Mouse (Mus musculus): ENCODE data around the gene Tns3. TPM values are rescaled to one million over a fixed set of nuclear protein-coding genes. Genes with fewer than 3 reads are reported as not detected.
A peak's percentile ranks its signal among the peaks of the same experiment; 100 is the strongest.
"Not testable (repeated sequence)": the region's sequence is repeated elsewhere in the genome, so short reads cannot be mapped to it uniquely, and the experiment has no call there.

Tns3 gene
- total RNA-seq, 2 experiments from 2014 or later = 32.5 to 37.1 TPM

DNA sequence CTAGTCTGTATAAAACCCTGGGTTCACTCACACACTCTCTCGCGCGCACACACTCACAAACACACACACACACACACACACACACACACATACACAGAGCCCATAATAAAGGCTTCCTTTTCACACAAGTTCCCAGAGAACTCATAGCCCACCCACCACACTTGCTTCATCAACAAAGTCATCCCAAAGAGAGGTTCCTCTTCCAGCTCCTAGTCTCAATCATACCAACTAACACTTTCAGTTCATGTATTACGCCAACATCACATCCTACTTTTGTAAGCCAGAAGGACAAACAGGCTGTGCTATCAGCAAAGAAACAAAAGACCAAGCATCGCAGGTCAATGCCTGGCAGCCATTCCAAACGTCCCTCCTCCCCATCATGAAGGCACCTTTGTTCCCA is 89.8 kb downstream of the Tns3 start:
- DNase-seq = no peak

GRCm38 (mm10) chr11:8572762-8573161 is 91.6 kb downstream of the Tns3 start:
- DNase-seq = no peak

DNA sequence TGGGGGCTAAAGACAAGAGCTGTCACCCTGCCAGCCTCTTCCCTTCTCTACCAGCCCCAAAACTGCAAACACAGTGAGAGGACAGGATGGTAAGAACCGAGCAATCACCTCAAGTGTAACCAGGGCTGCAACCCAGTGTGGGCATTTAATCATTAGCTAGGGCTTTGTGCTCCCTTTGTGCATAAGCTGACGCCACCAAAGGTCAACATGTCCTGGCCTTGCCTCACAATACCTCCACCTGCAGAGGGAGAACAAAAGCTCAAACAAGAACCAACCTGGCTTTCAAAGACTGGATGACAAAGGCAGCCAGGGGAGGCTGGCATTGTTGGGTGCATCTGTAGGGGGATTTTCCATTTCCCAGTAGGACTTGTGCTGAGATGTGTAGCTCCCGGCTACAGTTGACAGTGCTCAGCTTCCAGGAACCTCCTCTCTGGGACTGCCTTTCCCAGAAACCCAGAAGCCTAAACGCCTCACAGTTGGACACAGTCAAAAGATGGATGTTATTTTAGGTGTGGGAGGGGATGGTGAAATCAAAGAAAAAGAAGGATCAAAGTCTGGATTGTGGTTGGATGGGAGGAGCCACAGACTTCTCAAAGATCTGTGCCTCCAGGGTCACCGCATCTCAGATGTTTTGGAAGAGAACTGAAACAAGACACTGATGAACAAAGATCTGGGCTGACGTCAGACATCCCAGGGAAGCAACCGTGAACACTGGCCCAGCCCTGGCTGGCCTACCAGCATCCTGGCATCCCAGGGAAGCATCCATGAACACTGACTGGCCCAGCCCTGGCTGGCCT is 94.9 kb downstream of the Tns3 start:
- DNase-seq = no peak

DNA sequence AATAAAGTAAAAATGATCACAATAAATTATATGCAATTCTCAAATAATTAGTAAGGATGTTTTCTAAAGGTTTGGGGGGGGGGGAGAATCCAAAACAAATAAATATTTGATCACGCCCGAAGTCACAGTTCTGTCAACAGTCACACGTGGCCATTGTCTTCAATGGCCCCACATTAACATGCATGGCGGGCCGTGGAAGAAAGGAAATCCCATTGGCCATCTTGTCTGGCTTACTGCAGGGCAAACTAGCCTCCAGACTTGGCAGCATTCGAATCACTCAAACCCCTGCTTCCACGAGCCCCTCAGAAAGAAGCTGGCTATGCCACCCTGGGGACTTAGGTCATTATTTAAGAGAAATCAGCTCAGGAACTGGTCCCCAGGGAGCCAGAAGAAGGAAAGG is 95.5 kb downstream of the Tns3 start:
- DNase-seq = no peak

DNA sequence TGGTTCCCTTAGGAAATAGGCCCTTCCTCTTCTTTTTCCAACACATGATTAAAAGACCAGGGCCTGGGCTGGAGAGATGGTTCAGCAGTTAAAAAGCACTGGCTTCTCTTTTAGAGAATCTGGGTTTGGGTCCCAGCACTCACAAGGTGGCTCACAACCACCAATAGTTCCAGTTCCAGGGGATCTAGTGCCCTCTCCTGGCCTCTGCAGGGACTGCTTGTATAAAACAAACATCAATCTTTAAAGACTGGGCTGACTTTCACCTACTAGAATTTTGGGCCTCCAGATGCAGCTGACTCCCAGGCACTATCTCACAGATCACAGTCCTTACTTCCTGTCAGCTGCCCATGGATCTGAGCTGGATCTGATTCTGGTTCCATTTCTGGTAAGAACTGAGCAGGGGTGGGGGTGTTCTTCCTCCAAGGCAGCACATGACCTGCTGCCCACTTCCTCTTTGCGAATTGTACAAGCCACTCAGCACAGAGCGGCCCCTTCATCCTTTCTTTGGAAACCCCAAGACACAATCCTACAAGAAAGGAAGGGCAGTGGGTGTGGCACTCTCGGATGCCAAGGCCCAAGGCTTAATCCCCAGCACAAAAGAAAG is 98.0 kb downstream of the Tns3 start:
- no peak for DNase-seq

DNA sequence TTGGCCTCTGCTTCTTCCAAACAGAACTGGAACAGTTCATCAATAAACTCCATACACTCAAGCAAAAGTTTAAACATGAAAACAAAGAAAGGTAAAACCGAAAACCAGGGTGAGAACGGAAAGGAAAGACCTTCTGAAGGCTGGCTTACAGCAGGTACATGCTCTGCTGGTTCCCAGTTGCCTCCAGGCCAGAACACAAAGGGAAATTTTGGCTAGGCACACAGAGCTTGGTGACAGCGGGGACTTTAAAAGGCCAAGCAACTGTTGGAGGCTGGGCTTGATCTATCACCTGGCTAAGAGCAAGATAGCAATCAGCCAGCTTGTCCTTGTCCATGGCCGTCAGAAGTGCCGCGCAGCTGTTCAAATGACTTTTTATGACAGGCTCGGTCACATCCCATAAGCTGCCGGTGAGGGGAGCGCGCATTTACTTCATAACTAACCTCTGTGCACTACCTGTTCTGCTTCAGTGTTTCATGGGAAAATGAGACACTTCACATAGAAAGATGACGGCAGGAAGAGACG is 105.5 kb downstream of the Tns3 start:
- no peak for DNase-seq

GRCm38 (mm10) chr11:8558258-8558657 is 106.1 kb downstream of the Tns3 start:
- DNase-seq = no peak

DNA sequence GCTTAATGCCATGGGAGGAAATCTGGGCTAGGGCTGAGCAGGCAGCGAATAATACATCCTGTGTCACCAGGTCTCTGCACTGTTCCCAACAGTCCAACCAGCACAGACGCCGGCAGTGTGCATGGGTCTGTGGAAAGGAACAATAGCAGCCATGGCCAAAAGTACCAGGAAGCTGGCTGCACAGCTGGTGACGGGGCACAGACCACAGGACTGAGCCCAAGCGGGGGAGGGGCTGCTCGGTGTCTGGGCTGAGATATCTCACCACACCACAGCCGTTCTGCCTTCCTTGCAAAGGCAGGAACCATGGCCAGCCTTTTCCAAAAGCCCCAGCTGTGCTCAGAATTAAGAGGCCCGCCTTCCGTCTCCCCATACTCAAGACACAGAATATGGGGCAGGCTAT is 107.3 kb downstream of the Tns3 start:
- peak; percentile 62 for DNase-seq

- DNase-seq = no peak
These were observed 112.6 kb downstream of the Tns3 start for GRCm38 (mm10) chr11:8551710-8552109.

- DNase-seq = no peak
These were observed 116.7 kb downstream of the Tns3 start for GRCm38 (mm10) chr11:8547661-8548060.

DNA sequence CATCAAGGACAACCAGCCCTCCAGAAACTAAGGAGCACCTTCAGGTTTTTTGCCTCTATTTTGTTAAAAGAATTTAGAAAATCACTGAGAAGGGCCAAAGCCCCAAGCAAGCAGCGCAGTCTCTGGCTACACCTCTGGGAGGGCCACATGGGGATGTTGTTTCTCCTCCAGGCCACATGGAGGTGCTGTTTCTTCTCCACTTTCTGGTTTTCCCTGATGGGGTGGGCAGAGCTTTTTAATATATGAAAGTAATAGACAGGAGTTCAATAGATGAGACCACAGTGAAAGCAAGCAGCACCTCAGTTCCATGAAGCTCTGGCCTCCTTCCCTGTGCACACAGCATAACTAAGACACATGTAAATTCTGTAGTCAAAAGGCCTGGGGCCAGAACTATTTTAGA is 118.5 kb downstream of the Tns3 start:
- peak; percentile 43 for DNase-seq

DNA sequence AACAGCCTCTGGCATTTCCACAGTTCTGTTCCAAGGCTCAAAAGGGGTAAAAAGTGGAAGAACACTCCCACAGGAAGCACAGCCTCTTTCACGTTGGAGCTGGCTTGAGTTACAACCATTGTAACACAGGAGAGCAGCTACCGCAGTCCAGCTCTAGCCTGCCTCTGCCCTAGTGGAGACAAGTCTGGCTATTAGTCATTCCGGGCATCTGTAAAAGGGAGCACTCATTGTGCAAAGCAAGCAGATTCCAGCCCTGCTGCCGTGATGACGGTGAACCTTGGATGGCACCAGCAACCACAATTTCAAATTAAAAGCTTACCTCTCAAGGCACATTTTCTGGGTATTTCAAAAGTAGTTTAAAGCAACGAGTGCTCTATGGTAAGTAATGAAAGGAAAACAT is 120.0 kb downstream of the Tns3 start:
- no peak for DNase-seq

DNA sequence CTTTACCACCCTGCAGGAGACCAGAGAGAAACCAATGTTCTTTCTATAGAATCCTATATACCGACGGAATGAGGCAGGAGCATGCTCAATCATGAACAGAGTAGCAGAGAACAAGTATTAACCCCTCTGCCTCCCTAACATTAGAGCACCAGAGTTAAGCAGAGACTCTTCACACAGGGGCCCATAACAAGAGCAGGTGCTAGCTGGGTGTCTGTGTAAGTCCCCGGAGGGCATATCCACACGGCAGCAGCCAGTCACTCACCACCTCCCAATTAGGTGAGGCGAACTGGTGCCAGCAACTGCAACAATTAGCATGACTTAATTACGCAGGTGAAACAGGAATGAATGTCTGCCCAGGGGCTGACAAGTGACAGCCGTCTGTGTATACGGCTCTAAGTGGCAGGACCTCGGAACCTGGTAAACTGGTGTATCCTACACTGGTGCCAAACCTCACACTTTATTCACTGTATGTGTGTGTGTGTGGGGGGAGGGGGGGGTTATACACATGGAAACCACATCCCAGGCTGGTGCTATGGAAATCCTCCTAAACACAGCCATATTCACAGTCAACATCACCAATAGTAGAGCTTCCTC is 123.0 kb downstream of the Tns3 start:
- no peak for DNase-seq

GRCm38 (mm10) chr11:8539593-8540265 is 124.6 kb downstream of the Tns3 start:
- DNase-seq = no peak

DNA sequence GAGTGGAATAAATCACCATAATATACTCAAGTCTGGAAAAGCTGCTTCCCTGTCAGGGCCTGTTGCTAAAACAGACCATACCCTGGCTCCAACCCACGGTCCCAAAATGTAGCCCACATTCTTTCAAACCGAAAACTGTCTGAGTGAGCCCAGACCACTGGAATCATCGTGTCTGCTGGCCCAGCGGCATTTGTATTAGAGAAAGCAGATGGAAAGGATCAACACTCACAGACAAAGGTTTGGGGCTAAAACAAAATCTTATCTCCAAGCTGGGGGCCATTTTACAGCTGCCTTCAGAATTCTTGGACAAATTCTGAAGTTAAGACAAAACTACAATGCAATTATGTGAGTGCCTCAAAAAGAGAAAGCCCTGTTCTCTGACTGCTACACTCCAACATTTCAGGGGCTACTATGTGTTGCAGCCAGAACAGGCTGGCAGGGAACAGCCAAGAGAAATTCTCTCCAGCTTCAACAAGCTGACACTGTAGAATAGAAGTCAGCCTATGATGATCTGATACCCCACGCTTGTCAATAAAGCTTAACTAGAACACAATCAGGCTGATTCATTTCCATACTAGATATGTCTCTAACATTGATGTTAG is 127.2 kb downstream of the Tns3 start:
- peak; percentile 51 for DNase-seq

DNA sequence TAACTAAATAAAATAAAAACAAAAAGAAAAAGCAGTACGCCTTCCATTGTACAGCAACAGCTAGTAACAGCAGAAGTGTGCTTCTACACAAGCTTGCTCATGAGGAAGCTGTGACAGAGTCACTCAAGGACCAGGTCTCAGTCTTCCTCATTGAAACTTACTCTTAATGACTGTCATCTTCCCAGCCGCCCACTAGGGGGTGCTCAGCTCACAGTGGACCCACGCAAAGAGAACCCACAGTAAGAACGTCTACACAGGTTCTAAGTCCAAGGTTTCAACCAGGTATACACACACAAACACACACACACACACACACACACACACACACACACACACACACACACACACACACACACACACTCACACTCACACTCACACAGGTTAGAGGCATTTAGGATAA is 129.4 kb downstream of the Tns3 start:
- DNase-seq = peak; percentile 78

- not testable (repeated sequence) for DNase-seq
These were observed 131.6 kb downstream of the Tns3 start for GRCm38 (mm10) chr11:8532771-8533170.

DNA sequence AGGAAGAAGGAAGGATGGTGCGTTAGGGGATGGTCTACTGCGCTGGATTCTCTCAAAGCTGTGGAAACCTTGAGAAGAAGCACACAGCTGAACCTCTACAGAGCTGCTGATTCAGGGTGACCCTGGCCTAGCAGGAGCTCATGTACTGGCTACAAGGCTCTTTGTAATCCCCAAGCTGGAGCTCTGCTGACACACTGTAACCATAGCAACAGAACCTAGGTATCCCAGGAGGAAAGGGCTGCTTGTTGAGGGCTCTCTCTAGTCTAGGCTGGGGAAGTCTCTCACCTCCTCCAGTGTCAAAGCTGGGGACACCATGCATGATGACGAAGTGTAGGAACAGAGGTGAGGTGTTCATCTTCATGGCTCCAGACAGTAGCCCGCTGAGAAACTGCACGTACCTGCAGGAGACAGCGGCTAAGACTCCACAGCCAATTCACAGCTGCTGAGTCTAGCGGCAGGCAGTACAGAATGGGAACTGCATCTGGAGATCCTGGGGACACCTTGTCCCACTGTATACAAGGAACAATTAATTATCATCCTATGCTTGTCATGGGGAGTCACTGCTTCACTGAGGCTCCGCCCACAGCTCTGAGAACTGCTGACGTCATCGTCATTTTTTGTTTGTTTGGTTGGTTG is 132.1 kb downstream of the Tns3 start:
- no peak for DNase-seq

- no peak for DNase-seq
These were observed 133.8 kb downstream of the Tns3 start for GRCm38 (mm10) chr11:8530506-8530905.

DNA sequence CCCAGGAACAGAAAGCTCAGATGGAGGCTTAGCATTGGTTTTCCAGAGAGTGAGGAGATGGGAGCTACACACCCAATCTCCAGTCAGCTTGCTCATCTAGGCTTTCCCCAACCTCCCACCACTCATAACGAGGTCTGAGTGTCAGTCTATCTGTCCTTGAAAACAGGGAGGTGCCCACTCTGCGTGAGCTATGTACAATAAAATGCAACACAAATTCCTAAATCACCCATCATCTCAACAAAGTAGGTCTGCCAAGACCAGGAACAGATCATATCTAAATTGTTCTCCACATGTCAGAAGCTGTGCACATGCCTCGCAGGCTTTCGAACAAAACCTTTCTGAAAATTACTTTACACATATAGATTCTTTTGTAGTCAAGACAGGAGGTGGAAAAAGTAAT is 134.3 kb downstream of the Tns3 start:
- no peak for DNase-seq

DNA sequence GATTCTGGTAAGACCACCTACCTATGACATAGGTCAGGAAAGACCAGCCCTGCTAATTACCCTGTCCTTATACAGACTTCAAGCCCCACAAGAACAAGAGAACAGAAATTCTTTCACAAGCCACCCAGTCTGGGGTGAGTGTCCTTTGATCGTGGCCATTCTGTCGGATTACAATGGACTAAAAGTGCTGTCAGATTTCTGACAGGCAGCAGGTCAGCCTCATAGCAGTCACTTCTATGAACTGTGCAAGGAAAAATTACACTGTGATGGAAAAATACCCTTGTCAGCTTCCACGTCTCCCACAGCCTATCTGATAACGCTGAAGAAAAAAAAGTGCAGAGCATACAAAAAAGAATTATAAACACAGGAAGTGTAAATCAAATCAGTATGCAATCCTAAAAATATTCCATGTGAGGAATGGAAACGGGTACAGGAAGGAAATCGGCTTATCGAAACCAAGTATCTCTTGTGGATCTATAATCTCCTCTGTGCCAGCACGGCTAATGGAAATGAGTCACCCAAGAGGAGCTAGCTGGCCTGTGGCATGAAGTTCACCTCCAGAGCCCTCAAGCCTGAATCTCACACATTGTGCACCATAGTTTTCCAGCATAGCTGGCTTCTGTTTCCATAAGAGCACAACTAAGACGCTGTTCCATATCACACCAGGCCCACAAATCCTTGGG is 138.7 kb downstream of the Tns3 start:
- DNase-seq = no peak

Measured in heart, postnatal 4 days (tissue).